Comparison of ENCODE assay signal across 16 mouse cellular contexts in genomic region chr12:86431671-86432070, GRCm38 (mm10).
"Had no signal": no experiment of that assay in that cellular context is flagged by ENCODE, and none has a peak within 500 bp of the region (broad histone marks: within the 10 kb centered on the region; RNA-seq: fewer than 3 reads in every experiment).

No protein-coding gene starts in this region.

- DNase-seq: heart, postnatal 10 days; heart, postnatal 14 days; heart, postnatal 36 days; heart, postnatal 4 days; kidney, adult 11 months; kidney, adult 18-20 months; kidney, adult 2 months; kidney, adult 8-10 months; kidney, adult 9 months; kidney, postnatal 10 days; kidney, postnatal 14 days; kidney, postnatal 25 days; kidney, postnatal 36 days; kidney, postnatal 4 days; layer of hippocampus, adult 9-11 months; layer of hippocampus, postnatal 36 days had no signal
